Mouse (Mus musculus) liver, adult 2 months (tissue): ENCODE results near the gene Cdkn1a.

ENCODE experiments used
- CTCF ChIP-seq: fragments of 200-500 bp; IDR thresholded peaks from 2 replicates; pipeline ENCODE4 v1.5.1; 2011; ENCODE audit warnings: low read depth, low read length, control low read depth
- POLR2A ChIP-seq: fragments of 200-500 bp; IDR thresholded peaks from 2 replicates; pipeline ENCODE4 v1.6.1; 2011; ENCODE audit warnings: low read length, control low read depth; ENCODE audit not compliant: insufficient read depth; ENCODE audit errors: extremely low read depth

- TF ChIP-seq CTCF (no peak), POLR2A (no peak)
Measured at GRCm38 (mm10) chr17:29043583-29043982, 47.2 kb upstream of the Cdkn1a start.
